Mouse (Mus musculus): ENCODE data around the gene F2r.

GRCm38 (mm10) chr13:95641061-95641986 lies 23.0 kb upstream of the F2r start:
- no peak for TF ChIP-seq CTCF (IDR thresholded peaks at IDR 0.05; ENCODE audit: insufficient read depth, low read length)
- TF ChIP-seq POLR2A (IDR thresholded peaks at IDR 0.05; ENCODE audit: borderline replicate concordance, extremely low read depth, low read depth, low read length), result no peak
